Mouse (Mus musculus) cerebellum, postnatal 10 days (tissue): ENCODE results near the gene Dscaml1.

Source experiments
- DNase-seq, 2 experiments: peaks; one replicate each; pipeline ENCODE4 v3.0.0; 2021; ENCODE audit warnings: mixed read lengths in 2 of 2

The Dscaml1 gene

GRCm38 (mm10) chr9:45574021-45574420 is 147.6 kb downstream of the Dscaml1 start:
- no peak for DNase-seq

DNA sequence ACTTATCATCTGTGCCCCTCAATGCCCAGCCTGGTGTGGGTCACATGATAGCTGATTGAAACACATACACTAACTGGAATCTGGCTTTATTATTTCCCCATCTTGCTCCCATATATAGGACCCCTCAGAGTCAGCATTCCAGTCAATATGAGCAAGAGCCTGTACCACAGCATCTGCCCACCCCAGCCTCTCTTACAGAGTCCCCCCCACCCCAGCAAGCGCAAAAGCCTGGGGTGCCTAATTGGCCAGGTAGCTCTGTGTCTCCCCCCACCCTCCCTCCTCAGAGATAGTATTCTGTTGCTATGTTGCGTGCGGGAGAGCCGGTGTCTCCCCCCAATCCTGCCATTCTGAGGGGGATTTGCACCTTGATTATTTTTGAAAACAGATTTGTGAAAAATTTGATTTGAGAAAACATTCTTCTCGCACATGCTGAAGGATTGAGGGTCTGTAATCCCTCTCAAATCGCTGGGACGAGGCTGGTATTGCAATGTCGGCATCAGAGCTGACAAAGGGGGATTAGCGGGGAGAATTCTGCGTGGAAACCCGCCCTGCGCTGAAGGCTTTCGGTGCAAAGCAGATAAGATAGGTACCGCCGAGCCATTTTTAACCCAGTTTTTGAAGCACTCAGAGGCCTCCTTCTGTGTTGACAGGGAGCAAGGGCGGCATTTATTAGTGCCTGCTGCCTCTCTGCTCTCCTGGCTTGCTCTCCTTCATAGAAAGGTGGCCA is 153.8 kb downstream of the Dscaml1 start:
- DNase-seq = no peak

GRCm38 (mm10) chr9:45586475-45586874 is 160.0 kb downstream of the Dscaml1 start:
- peak in 1 of 2 experiments; percentile 34 for DNase-seq

DNA sequence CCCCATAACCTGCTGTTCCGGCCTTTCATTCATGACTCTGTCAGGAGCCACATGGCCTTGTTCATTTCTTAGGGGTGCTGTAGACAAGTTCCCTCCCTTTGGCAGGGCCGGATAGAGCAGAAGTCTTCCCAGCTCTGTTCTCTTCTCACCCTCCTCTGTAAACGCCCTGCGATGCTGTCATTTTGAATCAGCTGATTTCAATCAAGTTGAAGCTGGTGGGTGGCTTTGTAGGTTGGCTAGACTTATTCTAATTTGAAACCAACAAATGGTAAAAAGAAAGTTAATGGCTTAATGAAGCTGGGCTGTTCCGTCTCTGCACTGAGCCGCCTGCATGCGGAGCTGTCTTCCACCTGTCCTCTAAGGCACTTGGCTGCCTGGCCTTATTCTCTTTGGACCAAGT is 161.3 kb downstream of the Dscaml1 start:
- peak; percentile 42 to 43 for DNase-seq

GRCm38 (mm10) chr9:45589867-45590266 is 163.4 kb downstream of the Dscaml1 start:
- peak; percentile 75 to 81 for DNase-seq

DNA sequence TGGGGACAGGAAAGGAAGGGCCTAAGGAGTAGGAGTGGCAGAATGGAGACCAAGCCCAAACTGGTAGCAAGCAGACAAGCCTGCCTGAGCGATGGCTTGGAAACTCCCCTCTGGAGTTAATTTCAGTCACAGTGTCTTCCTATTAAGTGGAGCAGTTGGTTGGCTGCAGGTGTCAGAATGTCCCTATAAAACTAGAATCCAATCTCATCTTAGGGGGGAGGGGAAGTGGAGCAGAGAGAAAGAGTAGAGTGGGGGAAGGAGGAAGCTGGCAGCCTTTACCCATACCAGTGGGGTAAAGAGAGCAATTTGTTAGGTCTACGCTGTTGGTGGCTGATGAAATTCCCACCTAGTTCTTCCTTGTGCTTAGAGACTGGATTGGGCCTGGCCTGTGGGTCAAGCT is 164.6 kb downstream of the Dscaml1 start:
- peak; percentile 60 to 68 for DNase-seq

DNA sequence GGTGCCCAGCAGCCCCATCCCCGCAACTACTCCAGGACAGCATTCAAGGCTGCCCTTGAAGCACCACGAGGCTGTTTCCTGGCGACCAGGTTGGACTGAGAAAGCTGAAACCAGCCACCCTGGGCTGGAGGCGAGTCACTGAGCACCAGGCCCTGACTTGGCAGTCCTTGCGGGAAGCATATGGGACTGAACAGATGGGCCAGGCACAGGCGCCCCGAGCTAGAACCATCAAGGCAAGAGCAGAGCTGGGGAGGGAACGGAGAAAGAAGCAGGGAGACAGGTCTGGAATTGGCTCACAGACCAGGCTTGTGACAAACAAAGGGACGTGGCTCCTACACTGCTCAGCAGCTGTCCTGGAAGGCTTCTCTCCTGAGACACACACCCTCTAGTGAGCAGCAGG is 165.9 kb downstream of the Dscaml1 start:
- peak; percentile 92 to 96 for DNase-seq

GRCm38 (mm10) chr9:45598117-45598516 is 171.7 kb downstream of the Dscaml1 start:
- DNase-seq = peak; percentile 72 to 76

- peak; percentile 54 to 58 for DNase-seq
Measured at GRCm38 (mm10) chr9:45599377-45599776, 172.9 kb downstream of the Dscaml1 start.

- DNase-seq = peak; percentile 90 to 95
Measured at GRCm38 (mm10) chr9:45607337-45607736, 180.9 kb downstream of the Dscaml1 start.

- DNase-seq = peak; percentile 69 to 72
Measured at GRCm38 (mm10) chr9:45608097-45609031, 181.9 kb downstream of the Dscaml1 start.

- DNase-seq = peak; percentile 66 to 67
Measured at GRCm38 (mm10) chr9:45610336-45611060, 184.1 kb downstream of the Dscaml1 start.

GRCm38 (mm10) chr9:45614616-45615015 is 188.2 kb downstream of the Dscaml1 start:
- DNase-seq = no peak

DNA sequence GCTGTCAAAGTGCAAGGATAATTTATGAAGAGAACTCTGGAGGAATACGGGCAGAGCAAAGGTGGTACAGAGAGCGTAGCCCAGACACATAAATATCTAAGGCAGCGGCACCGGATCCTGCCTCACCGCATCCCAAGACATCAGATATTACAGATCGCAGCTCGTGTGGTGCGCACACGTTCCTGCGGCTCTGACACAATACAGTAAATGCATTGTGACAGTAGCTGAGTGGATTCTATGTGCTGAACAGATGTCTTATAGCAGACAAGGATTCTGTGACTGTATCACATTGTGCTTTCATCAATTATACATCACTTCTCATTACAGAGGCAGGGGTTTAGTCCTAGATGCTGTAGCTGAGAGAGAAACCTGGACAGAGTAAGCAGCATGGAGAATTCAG is 191.5 kb downstream of the Dscaml1 start:
- no peak for DNase-seq

DNA sequence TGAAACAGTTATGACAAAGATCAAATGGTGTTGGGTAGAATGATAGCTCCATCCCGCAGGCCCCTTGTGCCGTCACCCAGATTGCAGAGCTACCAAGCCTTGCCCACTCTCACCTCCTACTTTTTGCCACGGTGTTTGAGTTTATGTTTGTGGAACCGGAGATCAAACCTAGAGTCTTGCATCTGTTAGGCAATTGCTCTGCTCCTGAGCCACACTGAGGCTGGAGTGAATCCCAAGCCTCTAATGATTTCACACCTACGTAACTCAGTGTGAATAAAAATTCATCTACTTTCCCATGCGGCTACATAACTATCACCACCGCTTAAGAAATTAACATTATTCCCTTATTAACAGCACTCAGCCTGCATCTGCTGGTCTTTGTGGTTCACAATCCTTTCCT is 192.0 kb downstream of the Dscaml1 start:
- no peak for DNase-seq

GRCm38 (mm10) chr9:45620049-45620448 is 193.6 kb downstream of the Dscaml1 start:
- peak; percentile 70 to 72 for DNase-seq

GRCm38 (mm10) chr9:45620920-45621319 is 194.5 kb downstream of the Dscaml1 start:
- DNase-seq = no peak

GRCm38 (mm10) chr9:45625889-45626446 is 199.5 kb downstream of the Dscaml1 start:
- DNase-seq = no peak

DNA sequence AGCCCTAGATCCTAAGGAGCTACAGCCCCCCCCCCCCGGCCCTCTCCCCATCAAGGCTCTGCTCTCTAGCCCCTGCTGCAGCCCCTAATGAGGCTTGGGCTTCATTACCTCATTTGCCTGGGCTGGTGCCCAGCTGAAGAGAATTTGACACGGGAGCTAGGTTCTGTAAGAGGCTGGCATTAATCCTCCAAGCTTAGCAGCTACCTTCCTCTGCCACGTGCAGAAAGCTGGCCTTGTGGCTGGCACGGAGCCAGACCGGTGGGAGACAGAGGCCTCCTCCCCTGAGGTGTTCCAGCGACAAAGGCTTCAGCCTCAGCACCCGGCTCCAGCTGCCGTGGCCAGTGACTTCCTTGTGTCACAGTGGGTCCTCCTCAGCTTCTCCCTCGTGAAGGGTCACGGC is 206.1 kb downstream of the Dscaml1 start:
- peak; percentile 80 to 83 for DNase-seq

GRCm38 (mm10) chr9:45633036-45633435 is 206.6 kb downstream of the Dscaml1 start:
- peak; percentile 85 to 86 for DNase-seq

DNA sequence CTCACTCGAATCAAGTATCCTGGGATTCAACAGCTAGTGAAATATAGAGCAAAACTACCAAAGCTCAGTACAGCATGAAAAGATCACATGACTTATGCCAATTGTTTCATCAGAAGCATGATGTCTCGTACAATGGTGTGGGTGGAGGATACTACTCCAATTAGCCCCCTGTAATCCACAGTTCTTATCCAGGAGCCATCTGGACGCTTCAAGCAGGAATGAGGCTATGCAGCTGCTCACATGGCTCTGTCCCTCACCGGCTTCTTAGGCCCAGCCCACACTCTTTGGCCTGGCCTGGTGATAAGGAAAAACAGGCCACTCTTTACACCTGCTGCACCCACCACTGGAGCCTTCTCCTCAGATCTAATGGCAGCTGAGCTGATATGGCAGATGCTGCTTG is 208.6 kb downstream of the Dscaml1 start:
- DNase-seq = peak; percentile 58 to 61

DNA sequence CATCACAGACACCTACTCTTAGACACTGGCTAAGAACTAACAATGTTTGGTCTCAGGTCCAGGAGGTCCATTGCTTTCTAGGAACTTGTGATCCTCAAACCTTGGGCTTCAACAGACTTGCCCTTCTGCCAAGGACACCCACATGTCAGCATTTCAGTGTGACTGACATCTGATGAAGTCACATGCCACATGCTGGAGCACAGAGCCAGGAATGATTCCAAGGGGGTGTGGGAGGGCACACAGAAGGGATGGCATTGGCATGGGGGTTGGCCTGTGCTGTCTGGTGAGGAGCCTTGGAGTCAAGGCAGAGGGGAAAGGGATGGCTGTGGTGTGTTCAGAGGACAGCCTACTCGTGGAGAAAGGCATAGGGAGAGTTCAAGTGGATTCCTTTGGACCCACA is 210.9 kb downstream of the Dscaml1 start:
- peak; percentile 81 to 82 for DNase-seq
